Mouse (Mus musculus) embryonic fibroblast, embryonic 13.5 days (primary cell): ENCODE data around the gene Ccdc71. TPM values are rescaled to one million over a fixed set of nuclear protein-coding genes. Genes with fewer than 3 reads are reported as not detected.
A peak's percentile ranks its signal among the peaks of the same experiment; 100 is the strongest.

Source experiments
- H3K27ac ChIP-seq: 2 replicates; pipeline ENCODE4 v1.5.1; 2012; ENCODE audit warnings: low read length, control low read depth, inconsistent platforms; ENCODE audit not compliant: insufficient read depth
- H3K4me1 ChIP-seq: 2 replicates; pipeline ENCODE4 v1.6.1; 2011; ENCODE audit warnings: low read length; ENCODE audit not compliant: control insufficient read depth, insufficient read depth
- H3K4me3 ChIP-seq: 2 replicates; pipeline ENCODE4 v1.5.1; 2011; ENCODE audit warnings: mild to moderate bottlenecking, control low read depth, low read length; ENCODE audit not compliant: insufficient read depth
- CTCF ChIP-seq: IDR thresholded peaks from 2 replicates; pipeline ENCODE4 v1.5.1; 2011; ENCODE audit warnings: mild to moderate bottlenecking, control low read depth, low read length, moderate library complexity, borderline replicate concordance; ENCODE audit not compliant: insufficient read depth
- POLR2A ChIP-seq: IDR thresholded peaks from 2 replicates; pipeline ENCODE4 v1.6.1; 2011; ENCODE audit warnings: low read depth, mild to moderate bottlenecking, control low read depth, low read length, moderate library complexity
- polyA plus RNA-seq: library from polyadenylated mRNA; stranded (reverse); fragments of >200 nt; gene quantifications from 2 replicates; pipeline ENCODE4 v1.2.4, GENCODE M21; 2011; ENCODE audit warnings: low read depth; ENCODE audit not compliant: missing spikeins, insufficient read length

Ccdc71 gene
- 18.3 and 19.8 TPM in 2 replicates for polyA plus RNA-seq

DNA sequence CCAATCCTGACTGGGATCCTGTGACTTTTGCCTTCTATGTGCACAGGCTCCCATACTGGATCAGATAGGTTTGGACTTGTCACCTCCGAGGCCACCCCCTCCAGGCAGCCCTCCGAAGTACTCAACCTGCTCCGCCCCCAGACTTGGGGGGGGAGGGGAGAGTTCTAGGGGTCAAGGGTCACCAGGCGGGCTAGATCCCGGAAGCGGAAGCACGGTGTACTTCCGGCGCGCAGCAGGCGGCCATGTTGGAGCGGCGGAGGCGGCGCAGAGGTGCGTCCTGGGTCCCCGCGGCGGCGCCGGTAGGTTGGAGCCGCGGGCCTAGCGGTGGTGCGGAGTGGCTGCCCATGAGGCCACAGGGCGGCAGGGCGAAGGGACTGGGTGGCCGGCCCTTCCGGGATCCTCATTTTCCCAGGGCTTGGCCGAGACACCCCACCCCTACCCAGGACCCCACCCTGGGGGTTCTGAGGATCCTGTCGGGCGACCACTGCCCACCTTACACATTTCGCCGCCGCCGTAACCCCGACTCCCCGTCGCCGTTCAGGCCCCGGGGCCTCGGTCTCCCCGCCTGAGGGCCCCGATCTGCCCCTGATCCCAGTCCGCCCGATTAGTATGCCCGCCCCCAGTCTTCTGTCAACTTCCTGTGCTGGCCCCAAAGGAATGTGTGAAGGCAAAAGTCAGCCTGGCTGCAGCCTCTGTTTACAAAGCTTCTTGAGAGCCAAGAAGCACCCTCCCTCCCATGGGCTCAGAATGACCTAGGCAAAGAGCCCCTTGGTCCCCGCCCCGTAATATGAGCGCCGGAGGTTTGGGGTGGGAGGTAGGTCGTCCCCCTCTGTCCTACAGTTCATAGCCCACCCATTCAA is at the start of gene Ccdc71:
Gene Ccdc71, plus strand, starts transcription at position 209 of the 860 bp plus-strand sequence.
- Histone ChIP-seq H3K4me1 (peaks cover 2% of the 10 kb centered on the region; the same call in 1 of the 2 replicates), H3K27ac (peak within 1 kb of the TSS; percentile 20; the same call in 1 of the 2 replicates), H3K4me3 (peak within 1 kb of the TSS; percentile 86)
- TF ChIP-seq POLR2A = peak; percentile 38
- no peak for TF ChIP-seq CTCF

DNA sequence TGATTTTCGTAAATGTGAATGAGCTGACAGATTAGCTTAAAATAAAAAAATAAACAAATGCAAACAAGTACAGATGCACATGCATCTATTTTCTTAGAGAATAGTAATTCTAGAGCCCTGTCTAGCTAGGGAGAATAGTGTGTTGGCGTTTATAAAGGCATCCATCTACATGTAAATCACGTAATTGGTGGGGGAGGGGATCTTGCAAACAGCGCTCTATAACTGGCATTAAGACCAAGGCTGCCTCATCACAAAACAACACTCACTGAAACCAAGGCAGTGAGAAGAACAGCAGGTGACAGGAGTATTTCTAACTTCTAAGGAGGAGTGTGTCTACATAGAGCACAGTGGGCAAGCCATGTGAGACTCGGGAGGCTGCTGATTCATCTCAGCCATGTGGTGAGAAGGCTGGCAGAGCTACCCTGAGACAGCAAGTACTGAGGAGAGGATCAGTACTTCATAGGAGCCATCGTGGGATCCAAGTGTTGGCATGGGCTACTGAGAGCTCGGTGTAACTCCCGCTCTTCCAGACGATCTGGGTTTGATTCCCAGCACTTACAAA is 48.9 kb upstream of the Ccdc71 start:
- Histone ChIP-seq H3K27ac (no peak overlapping the region), H3K4me3 (no peak overlapping the region), H3K4me1 (no peaks in the 10 kb centered on the region)
- TF ChIP-seq POLR2A (no peak), CTCF (no peak)

DNA sequence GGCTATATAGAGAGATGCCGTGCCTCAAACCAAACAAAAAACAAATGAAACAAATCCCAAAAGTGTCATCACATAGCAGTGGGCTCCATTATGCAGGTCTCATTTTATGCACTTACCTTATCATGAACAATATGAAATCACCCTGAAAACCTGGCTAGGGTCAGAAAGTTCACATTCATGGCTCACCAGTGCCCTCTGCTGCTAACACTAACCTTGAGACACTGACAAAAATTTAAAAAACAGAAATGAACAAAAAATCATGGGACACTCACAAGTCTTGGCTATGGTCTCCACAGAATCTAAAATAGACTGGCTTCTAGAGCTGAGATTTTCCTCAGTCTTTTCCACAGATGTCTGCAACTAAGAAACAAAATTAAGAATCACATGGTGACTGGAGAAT is 48.1 kb upstream of the Ccdc71 start:
- Histone ChIP-seq H3K4me3 (no peak overlapping the region), H3K4me1 (no peaks in the 10 kb centered on the region), H3K27ac (no peak overlapping the region)
- no peak for TF ChIP-seq CTCF
- TF ChIP-seq POLR2A = no peak

DNA sequence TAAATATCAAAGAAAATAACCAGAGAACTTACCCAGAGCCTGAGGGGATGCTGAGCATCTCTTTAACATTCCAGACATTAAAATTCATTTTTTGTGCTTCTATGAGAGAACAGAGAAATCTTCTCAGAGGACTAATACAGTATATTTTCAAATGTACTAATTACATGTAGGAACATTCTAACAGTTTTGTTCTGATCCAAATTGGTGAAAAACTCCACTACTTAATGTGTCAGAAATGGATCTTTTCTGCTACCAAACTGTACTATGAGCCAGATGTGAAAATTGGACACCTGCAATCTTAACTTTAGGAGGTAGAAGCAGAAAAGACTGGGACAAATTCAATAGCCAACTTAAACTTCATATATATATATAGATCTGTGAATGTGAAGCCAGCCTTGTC is 31.9 kb upstream of the Ccdc71 start, which contains the start of gene Ccdc36:
Gene Ccdc36, minus strand, starts transcription at position 101 of the 400 bp plus-strand sequence.
- Histone ChIP-seq H3K4me3 (no peak within 1 kb of the TSS), H3K4me1 (no peaks in the 10 kb centered on the region), H3K27ac (no peak within 1 kb of the TSS)
- TF ChIP-seq POLR2A (no peak), CTCF (no peak)

DNA sequence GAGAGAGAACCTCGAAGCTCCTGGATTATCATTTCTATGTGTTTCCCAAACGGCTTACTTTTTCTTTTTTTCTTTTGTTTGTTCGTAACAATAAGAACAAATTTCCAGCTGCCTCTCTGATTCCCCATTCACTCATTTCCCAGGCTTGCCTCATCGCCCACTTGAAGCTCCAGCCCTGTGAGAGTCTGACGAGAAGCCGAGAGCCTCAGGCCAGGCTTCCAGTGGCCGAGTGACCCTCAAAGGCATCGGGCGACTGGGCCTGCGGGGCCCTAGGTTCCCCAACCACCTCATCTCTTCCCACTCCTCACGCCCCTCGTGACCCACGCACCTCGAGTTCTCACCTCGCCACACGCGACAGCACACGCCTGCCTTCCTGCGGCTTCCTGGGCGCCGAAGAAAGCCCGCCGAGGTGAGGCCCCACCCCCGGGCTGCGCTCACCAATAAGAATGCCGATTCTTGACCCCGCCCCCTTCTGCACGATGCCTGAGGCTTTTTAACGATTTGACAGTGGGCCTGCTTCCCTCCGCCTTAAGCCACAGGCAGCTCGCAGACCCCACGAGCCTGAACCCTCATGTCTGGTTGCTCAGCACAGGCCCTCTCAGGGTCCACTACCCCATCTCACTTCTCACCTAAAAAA is 28.8 kb upstream of the Ccdc71 start:
- Histone ChIP-seq H3K27ac (no peak overlapping the region), H3K4me1 (no peaks in the 10 kb centered on the region), H3K4me3 (no peak overlapping the region)
- TF ChIP-seq POLR2A (no peak), CTCF (no peak)

DNA sequence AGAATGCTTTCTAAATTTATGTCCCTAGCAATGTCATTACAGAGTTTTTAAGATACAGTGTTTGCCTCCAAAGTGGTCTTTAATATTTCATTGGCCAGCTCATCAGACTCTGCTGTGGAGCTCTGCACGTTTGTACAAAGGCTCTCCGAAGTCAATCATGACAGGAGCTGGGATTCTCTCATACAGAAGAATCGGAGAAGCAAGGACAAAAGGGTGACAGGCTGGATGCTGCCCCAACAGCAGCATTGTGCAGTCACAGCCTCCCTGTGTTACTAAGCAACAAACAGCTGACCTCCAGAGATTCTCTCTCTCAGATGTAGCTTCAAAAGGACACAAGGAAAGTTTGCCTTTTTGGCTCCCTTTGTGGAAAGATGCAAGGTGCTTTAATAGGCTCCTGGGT is 24.1 kb upstream of the Ccdc71 start, which contains the start of gene BC048562:
Gene BC048562, plus strand, starts transcription at position 301 of the 400 bp plus-strand sequence.
- H3K4me3 ChIP-seq = no peak within 1 kb of the TSS
- H3K4me1 ChIP-seq = no peaks in the 10 kb centered on the region; the same call in 1 of the 2 replicates

DNA sequence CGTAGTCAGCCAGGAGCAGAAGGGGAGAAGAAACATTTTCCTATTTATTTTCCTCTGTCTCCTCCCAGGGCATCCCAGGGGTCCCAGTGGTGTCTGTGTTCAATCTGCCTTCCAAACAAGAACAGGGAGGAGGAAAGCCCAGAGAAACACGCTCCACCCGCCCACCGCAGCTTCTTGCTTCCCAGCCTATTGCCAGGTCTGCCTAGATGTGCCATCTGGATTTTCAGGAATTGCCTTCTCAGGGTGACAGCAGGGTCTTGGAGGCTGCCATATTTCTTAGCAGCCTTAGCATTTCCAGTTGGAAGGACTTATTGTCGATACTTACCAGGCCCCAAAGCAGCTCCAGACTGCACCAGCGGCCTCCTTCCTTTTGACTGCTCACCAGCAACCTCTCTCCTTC is 21.2 kb upstream of the Ccdc71 start:
- no peak for TF ChIP-seq CTCF
- no peak for TF ChIP-seq POLR2A
- no peak overlapping the region for H3K4me3 ChIP-seq
- no peak overlapping the region for H3K27ac ChIP-seq
- no peaks in the 10 kb centered on the region; the same call in 1 of the 2 replicates for H3K4me1 ChIP-seq

More for the DNA sequence above, 24.1 kb upstream of the Ccdc71 start, which contains the start of gene BC048562:
- H3K27ac ChIP-seq = no peak within 1 kb of the TSS
- TF ChIP-seq CTCF = no peak
- no peak for TF ChIP-seq POLR2A

DNA sequence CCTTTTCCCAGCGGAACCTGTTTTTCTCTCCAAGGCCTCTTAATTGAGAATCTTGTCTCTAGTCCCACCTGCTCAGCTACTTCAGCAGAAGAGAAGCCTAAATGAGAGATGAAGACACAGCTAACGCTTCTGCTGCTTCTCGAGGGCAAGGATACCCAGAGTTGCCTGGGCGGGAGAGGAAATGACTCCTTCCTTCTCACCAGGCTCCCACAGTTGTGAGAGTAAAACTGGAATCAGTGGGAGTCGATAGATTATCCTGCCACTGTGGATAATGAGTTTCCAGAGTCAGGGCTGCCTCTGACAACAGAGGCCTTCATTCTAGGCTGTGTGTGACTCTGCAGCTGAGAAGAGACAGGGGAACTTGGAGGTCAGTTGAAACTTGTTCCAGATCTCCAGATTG is 19.8 kb upstream of the Ccdc71 start:
- TF ChIP-seq POLR2A = no peak
- TF ChIP-seq CTCF = no peak
- H3K27ac ChIP-seq = no peak overlapping the region
- H3K4me3 ChIP-seq = no peak overlapping the region
- H3K4me1 ChIP-seq = no peaks in the 10 kb centered on the region; the same call in 1 of the 2 replicates

DNA sequence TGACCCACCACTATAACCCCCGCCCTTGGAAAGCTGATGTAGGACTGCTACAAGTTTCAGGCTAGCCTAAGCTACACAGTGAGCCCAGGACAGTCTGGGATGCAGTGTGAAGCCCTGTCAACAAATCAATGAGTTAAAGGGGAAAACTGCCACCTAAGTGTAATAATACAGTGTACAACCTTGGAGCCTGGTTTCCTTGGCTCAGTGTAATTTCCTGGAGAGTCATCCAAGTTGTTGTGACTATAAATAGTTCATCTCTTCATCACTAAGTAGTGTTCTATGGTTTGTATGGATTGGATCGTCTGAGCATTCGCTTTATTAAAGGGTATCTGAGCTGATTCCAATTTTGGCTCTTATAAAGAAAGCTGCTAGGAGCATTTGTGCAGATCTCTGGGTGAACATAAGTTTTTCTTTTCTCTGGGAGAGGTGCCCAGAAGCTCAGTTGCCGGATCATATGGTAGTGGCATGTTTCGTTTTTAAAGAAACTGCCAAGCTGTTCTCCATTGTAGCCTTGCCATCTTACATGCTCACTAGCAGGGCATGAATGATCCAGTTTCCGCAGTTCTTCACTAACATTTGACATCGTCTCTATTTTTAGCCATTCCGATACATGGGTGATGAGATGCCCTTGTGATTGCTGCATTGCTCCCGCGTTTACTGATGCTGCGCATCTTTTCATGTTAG is 18.9 kb upstream of the Ccdc71 start:
- Histone ChIP-seq H3K4me3 (no peak overlapping the region), H3K4me1 (no peaks in the 10 kb centered on the region; the same call in 1 of the 2 replicates), H3K27ac (no peak overlapping the region)
- TF ChIP-seq CTCF = no peak
- no peak for TF ChIP-seq POLR2A
